Mouse (Mus musculus): ENCODE data around the gene Ngf.

The Ngf gene

GRCm38 (mm10) chr3:102507666-102508260 is 38.0 kb downstream of the Ngf start:
- no peak for DNase-seq (ENCODE audit: extremely low spot score, low spot score)

GRCm38 (mm10) chr3:102508455-102508854 is 38.7 kb downstream of the Ngf start:
- no peak for DNase-seq (ENCODE audit: extremely low spot score, low spot score)

GRCm38 (mm10) chr3:102509601-102510000 is 39.9 kb downstream of the Ngf start:
- DNase-seq (ENCODE audit: extremely low spot score, low spot score): no peak

- no peak for DNase-seq (ENCODE audit: extremely low spot score, low spot score)
These were observed 47.2 kb downstream of the Ngf start for GRCm38 (mm10) chr3:102516937-102517336.

- no peak for DNase-seq (ENCODE audit: extremely low spot score, low spot score)
These were observed 51.3 kb downstream of the Ngf start for GRCm38 (mm10) chr3:102521061-102521460.

- no peak for DNase-seq (ENCODE audit: extremely low spot score, low spot score)
These were observed 54.0 kb downstream of the Ngf start for GRCm38 (mm10) chr3:102523711-102524110.

- no peak for DNase-seq (ENCODE audit: extremely low spot score, low spot score)
These were observed 55.2 kb downstream of the Ngf start for GRCm38 (mm10) chr3:102524951-102525350.

GRCm38 (mm10) chr3:102525856-102526255 is 56.1 kb downstream of the Ngf start:
- no peak for DNase-seq (ENCODE audit: extremely low spot score, low spot score)

GRCm38 (mm10) chr3:102526481-102526880 is 56.8 kb downstream of the Ngf start:
- DNase-seq (ENCODE audit: extremely low spot score, low spot score): no peak

GRCm38 (mm10) chr3:102534744-102535143 is 65.0 kb downstream of the Ngf start:
- no peak for DNase-seq (ENCODE audit: extremely low spot score, low spot score)

GRCm38 (mm10) chr3:102543646-102544045 is 73.9 kb downstream of the Ngf start:
- DNase-seq (ENCODE audit: extremely low spot score, low spot score): no peak

GRCm38 (mm10) chr3:102547536-102547935 is 77.8 kb downstream of the Ngf start:
- DNase-seq (ENCODE audit: extremely low spot score, low spot score): no peak

- DNase-seq (ENCODE audit: extremely low spot score, low spot score): no peak
These were observed 84.4 kb downstream of the Ngf start for GRCm38 (mm10) chr3:102553935-102554670.

- no peak for DNase-seq (ENCODE audit: extremely low spot score, low spot score)
These were observed 86.4 kb downstream of the Ngf start for GRCm38 (mm10) chr3:102556108-102556507.

- DNase-seq (ENCODE audit: extremely low spot score, low spot score): no peak
These were observed 86.9 kb downstream of the Ngf start for GRCm38 (mm10) chr3:102556645-102557044.
